Mouse (Mus musculus) forebrain, embryonic 15.5 days (tissue): ENCODE measurements around the gene Slc1a2. TPM values are rescaled to one million over a fixed set of nuclear protein-coding genes. Genes with fewer than 3 reads are reported as not detected.

ENCODE experiments used
- ATAC-seq: fragments of 200-750 bp; cut with Nextera tagmentation; replicated peaks from 2 replicates; pipeline ENCODE4 v1.8.0; 2017; ENCODE audit warnings: mild to moderate bottlenecking, moderate TSS enrichment, moderate library complexity
- H3K27ac ChIP-seq: fragments of 300-500 bp; sonication (generic); replicated peaks from 2 replicates; pipeline ENCODE4 v1.5.1; 2015; ENCODE audit warnings: mild to moderate bottlenecking, inconsistent platforms
- H3K27me3 ChIP-seq: fragments of 300-500 bp; sonication (generic); 2 replicates; pipeline ENCODE4 v1.6.1; 2015; ENCODE audit warnings: inconsistent platforms
- H3K36me3 ChIP-seq: fragments of 300-500 bp; sonication (generic); 2 replicates; pipeline ENCODE4 v1.6.1; 2015; ENCODE audit warnings: mild to moderate bottlenecking, inconsistent platforms
- H3K4me1 ChIP-seq: fragments of 300-500 bp; sonication (generic); 2 replicates; pipeline ENCODE4 v1.6.1; 2015; ENCODE audit warnings: inconsistent platforms
- H3K4me2 ChIP-seq: fragments of 300-500 bp; sonication (generic); replicated peaks from 2 replicates; pipeline ENCODE4 v1.6.1; 2015; ENCODE audit warnings: mild to moderate bottlenecking, inconsistent platforms
- H3K4me3 ChIP-seq: fragments of 300-500 bp; sonication (generic); 2 replicates; pipeline ENCODE4 v1.5.1; 2015; ENCODE audit warnings: mild to moderate bottlenecking, inconsistent platforms
- H3K9ac ChIP-seq: fragments of 300-500 bp; sonication (generic); replicated peaks from 2 replicates; pipeline ENCODE4 v1.6.1; 2015; ENCODE audit warnings: mild to moderate bottlenecking, inconsistent platforms
- H3K9me3 ChIP-seq: fragments of 300-500 bp; sonication (generic); 2 replicates; pipeline ENCODE4 v1.6.1; 2016; ENCODE audit warnings: inconsistent platforms
- WGBS: fragments of 180-500 bp; shearing (Covaris S2); methylation state at CpG from one replicate; pipeline ENCODE4 v1.1.7; 2015; ENCODE audit warnings: mixed read lengths; 5-methylcytosine and 5-hydroxymethylcytosine counted together
- polyA plus RNA-seq: library from polyadenylated mRNA; unstranded; fragments of >200 nt; fragmentation: Nextera tagmentation; extraction: Ambion mirVana; gene quantifications from 2 replicates; pipeline ENCODE4 v1.2.1, GENCODE M21; 2015

Slc1a2 gene
- 10.5 and 11.4 TPM in 2 replicates for polyA plus RNA-seq

- H3K4me3 ChIP-seq: peak within 1 kb of the TSS; percentile 63
- H3K27me3 ChIP-seq: no peaks in the 10 kb centered on the region
- under 1% methylated on average over 20 of the region's 20 CpGs for WGBS
- peaks cover 47% of the 10 kb centered on the region for H3K4me1 ChIP-seq
- H3K4me2 ChIP-seq: peak within 1 kb of the TSS; percentile 96
- H3K9me3 ChIP-seq: no peaks in the 10 kb centered on the region
- ATAC-seq: peak; percentile 49
- no peaks in the 10 kb centered on the region for H3K36me3 ChIP-seq
- peak within 1 kb of the TSS; percentile 79 for H3K27ac ChIP-seq
- H3K9ac ChIP-seq: peak within 1 kb of the TSS; percentile 77
These were observed at the start of gene Slc1a2 for GRCm38 (mm10) chr2:102658163-102658660. Gene Slc1a2, plus strand, starts transcription at chr2:102658659.

- H3K27me3 ChIP-seq: no peaks in the 10 kb centered on the region
- H3K36me3 ChIP-seq: no peaks in the 10 kb centered on the region
- H3K4me1 ChIP-seq: no peaks in the 10 kb centered on the region
- no peak overlapping the region for H3K4me3 ChIP-seq
- no peak for ATAC-seq
- 96% methylated on average over 4 of the region's 4 CpGs for WGBS
- no peak overlapping the region for H3K9ac ChIP-seq
- H3K4me2 ChIP-seq: no peak overlapping the region
- H3K27ac ChIP-seq: no peak overlapping the region
- H3K9me3 ChIP-seq: no peaks in the 10 kb centered on the region
These were observed 48.0 kb upstream of the Slc1a2 start for GRCm38 (mm10) chr2:102610485-102610884.

GRCm38 (mm10) chr2:102616637-102617036 lies 41.8 kb upstream of the Slc1a2 start:
- WGBS: 67% methylated on average over 2 of the region's 2 CpGs
- H3K36me3 ChIP-seq: no peaks in the 10 kb centered on the region
- no peaks in the 10 kb centered on the region for H3K27me3 ChIP-seq
- ATAC-seq: no peak
- no peak overlapping the region for H3K4me2 ChIP-seq
- no peak overlapping the region for H3K9ac ChIP-seq
- no peaks in the 10 kb centered on the region for H3K4me1 ChIP-seq
- no peak overlapping the region for H3K27ac ChIP-seq
- H3K4me3 ChIP-seq: no peak overlapping the region
- no peaks in the 10 kb centered on the region for H3K9me3 ChIP-seq

- peak; percentile 60; the same call in 1 of the 2 replicates for ATAC-seq
- 26% methylated on average over 12 of the region's 12 CpGs for WGBS
- Histone ChIP-seq H3K9me3 (no peaks in the 10 kb centered on the region), H3K27me3 (no peaks in the 10 kb centered on the region), H3K36me3 (no peaks in the 10 kb centered on the region), H3K4me1 (no peaks in the 10 kb centered on the region), H3K9ac (no peak overlapping the region), H3K27ac (no peak overlapping the region; the same call in 1 of the 2 replicates), H3K4me3 (no peak overlapping the region), H3K4me2 (no peak overlapping the region)
These were observed 37.6 kb upstream of the Slc1a2 start for GRCm38 (mm10) chr2:102620744-102621429.

GRCm38 (mm10) chr2:102622176-102622575 lies 36.3 kb upstream of the Slc1a2 start:
- no peak for ATAC-seq
- Histone ChIP-seq H3K27me3 (no peaks in the 10 kb centered on the region), H3K4me2 (no peak overlapping the region), H3K27ac (no peak overlapping the region), H3K9me3 (no peaks in the 10 kb centered on the region), H3K4me3 (no peak overlapping the region), H3K9ac (no peak overlapping the region), H3K36me3 (no peaks in the 10 kb centered on the region), H3K4me1 (no peaks in the 10 kb centered on the region)
- 88% methylated on average over 5 of the region's 5 CpGs for WGBS

GRCm38 (mm10) chr2:102622943-102623342 lies 35.5 kb upstream of the Slc1a2 start:
- H3K27me3 ChIP-seq: no peaks in the 10 kb centered on the region
- no peak overlapping the region for H3K4me2 ChIP-seq
- no peak overlapping the region for H3K27ac ChIP-seq
- no peaks in the 10 kb centered on the region for H3K9me3 ChIP-seq
- H3K9ac ChIP-seq: no peak overlapping the region
- ATAC-seq: no peak
- no peaks in the 10 kb centered on the region for H3K4me1 ChIP-seq
- no peaks in the 10 kb centered on the region for H3K36me3 ChIP-seq
- no peak overlapping the region for H3K4me3 ChIP-seq

GRCm38 (mm10) chr2:102624538-102624937 lies 33.9 kb upstream of the Slc1a2 start:
- no peak overlapping the region for H3K27ac ChIP-seq
- no peaks in the 10 kb centered on the region for H3K27me3 ChIP-seq
- H3K4me3 ChIP-seq: no peak overlapping the region
- H3K9ac ChIP-seq: no peak overlapping the region
- H3K4me1 ChIP-seq: no peaks in the 10 kb centered on the region
- H3K4me2 ChIP-seq: no peak overlapping the region
- no peaks in the 10 kb centered on the region for H3K36me3 ChIP-seq
- no peaks in the 10 kb centered on the region for H3K9me3 ChIP-seq
- 81% methylated on average over 1 of the region's 1 CpGs for WGBS
- ATAC-seq: no peak

GRCm38 (mm10) chr2:102632361-102632760 lies 26.1 kb upstream of the Slc1a2 start:
- H3K27me3 ChIP-seq: no peaks in the 10 kb centered on the region
- WGBS: 93% methylated on average over 4 of the region's 4 CpGs
- no peaks in the 10 kb centered on the region for H3K4me1 ChIP-seq
- no peak overlapping the region for H3K27ac ChIP-seq
- no peak for ATAC-seq
- no peaks in the 10 kb centered on the region for H3K36me3 ChIP-seq
- H3K9ac ChIP-seq: no peak overlapping the region
- no peak overlapping the region for H3K4me2 ChIP-seq
- no peaks in the 10 kb centered on the region for H3K9me3 ChIP-seq
- no peak overlapping the region for H3K4me3 ChIP-seq

- Histone ChIP-seq H3K9me3 (no peaks in the 10 kb centered on the region), H3K36me3 (no peaks in the 10 kb centered on the region), H3K9ac (no peak overlapping the region), H3K27ac (no peak overlapping the region), H3K27me3 (no peaks in the 10 kb centered on the region), H3K4me3 (no peak overlapping the region), H3K4me1 (peaks cover 9% of the 10 kb centered on the region), H3K4me2 (no peak overlapping the region)
- 73% methylated on average over 1 of the region's 1 CpGs for WGBS
- ATAC-seq: no peak
These were observed 24.4 kb upstream of the Slc1a2 start for GRCm38 (mm10) chr2:102634010-102634409.

- Histone ChIP-seq H3K9ac (no peak overlapping the region), H3K4me1 (peaks cover 9% of the 10 kb centered on the region), H3K9me3 (no peaks in the 10 kb centered on the region), H3K4me2 (no peak overlapping the region), H3K36me3 (no peaks in the 10 kb centered on the region), H3K27ac (no peak overlapping the region), H3K27me3 (no peaks in the 10 kb centered on the region), H3K4me3 (no peak overlapping the region)
- WGBS: 51% methylated on average over 3 of the region's 3 CpGs
- 0 out of 2 replicates have a peak, but pooled peaks have one; percentile 26 for ATAC-seq
These were observed 22.9 kb upstream of the Slc1a2 start for GRCm38 (mm10) chr2:102635523-102636060.

- no peaks in the 10 kb centered on the region for H3K36me3 ChIP-seq
- no peaks in the 10 kb centered on the region for H3K27me3 ChIP-seq
- peaks cover 9% of the 10 kb centered on the region for H3K4me1 ChIP-seq
- no peak overlapping the region for H3K9ac ChIP-seq
- H3K4me2 ChIP-seq: no peak overlapping the region
- no peak overlapping the region for H3K4me3 ChIP-seq
- no peak overlapping the region for H3K27ac ChIP-seq
- no peaks in the 10 kb centered on the region for H3K9me3 ChIP-seq
- 88% methylated on average over 7 of the region's 7 CpGs for WGBS
- no peak for ATAC-seq
These were observed 22.3 kb upstream of the Slc1a2 start for GRCm38 (mm10) chr2:102636116-102636600.

- H3K36me3 ChIP-seq: no peaks in the 10 kb centered on the region
- 24% methylated on average over 5 of the region's 5 CpGs for WGBS
- peaks cover 9% of the 10 kb centered on the region for H3K4me1 ChIP-seq
- H3K27me3 ChIP-seq: no peaks in the 10 kb centered on the region
- H3K4me3 ChIP-seq: no peak overlapping the region
- ATAC-seq: no peak
- no peaks in the 10 kb centered on the region for H3K9me3 ChIP-seq
- no peak overlapping the region for H3K4me2 ChIP-seq
- no peak overlapping the region for H3K27ac ChIP-seq
- no peak overlapping the region for H3K9ac ChIP-seq
These were observed 20.3 kb upstream of the Slc1a2 start for GRCm38 (mm10) chr2:102638140-102638539.
